Mouse (Mus musculus): ENCODE results near the gene Slc7a4. TPM values are rescaled to one million over a fixed set of nuclear protein-coding genes. Genes with fewer than 3 reads are reported as not detected.

Gene Slc7a4
- polyA plus RNA-seq, 1 experiment from 2014 or later = 44.5 TPM

DNA sequence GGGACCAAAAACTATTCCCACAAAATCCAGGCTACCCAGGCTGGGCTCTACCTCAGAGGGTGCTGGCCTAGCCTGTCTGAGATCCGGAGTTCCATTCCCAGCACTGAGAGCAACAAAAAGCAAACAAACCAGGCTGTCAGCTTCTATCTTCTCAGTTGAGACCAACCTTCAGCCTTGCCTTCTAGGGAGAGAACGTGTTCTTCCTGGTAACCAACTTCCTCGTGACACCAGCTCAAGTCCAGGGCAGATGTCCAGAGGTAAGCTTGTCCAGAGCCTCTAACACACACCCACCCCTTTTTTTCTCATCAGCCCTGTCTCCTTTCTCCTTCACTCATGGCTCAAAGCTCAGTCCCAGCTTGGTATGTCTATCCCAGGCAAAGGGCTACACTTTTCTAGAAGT lies 18.2 kb downstream of the Slc7a4 start:
- H3K27ac ChIP-seq (ENCODE audit: low read length) = no peak overlapping the region
- no peaks in the 10 kb centered on the region for H3K27me3 ChIP-seq (replicated peaks; ENCODE audit: control insufficient read depth, insufficient read depth, low read length)
- no peak overlapping the region for H3K4me2 ChIP-seq (ENCODE audit: low read length)
- 76% methylated on average over 3 of the region's 3 CpGs for WGBS
- H3K4me3 ChIP-seq (replicated peaks; ENCODE audit: low read length) = no peak overlapping the region
- no peaks in the 10 kb centered on the region for H3K9me3 ChIP-seq (ENCODE audit: control insufficient read depth, low read length)
- no peak overlapping the region for H3K9ac ChIP-seq (replicated peaks; ENCODE audit: low read depth, low read length)
- no peaks in the 10 kb centered on the region for H3K36me3 ChIP-seq (ENCODE audit: control insufficient read depth, insufficient read depth)
- H3K4me1 ChIP-seq (replicated peaks; ENCODE audit: control insufficient read depth, insufficient read depth, low read length) = peaks cover 13% of the 10 kb centered on the region
- ATAC-seq = no peak

- Histone ChIP-seq H3K27ac (ENCODE audit: low read length) (no peak overlapping the region), H3K9ac (replicated peaks; ENCODE audit: low read depth, low read length) (no peak overlapping the region), H3K9me3 (ENCODE audit: control insufficient read depth, low read length) (no peaks in the 10 kb centered on the region), H3K4me2 (ENCODE audit: low read length) (no peak overlapping the region), H3K27me3 (replicated peaks; ENCODE audit: control insufficient read depth, insufficient read depth, low read length) (no peaks in the 10 kb centered on the region), H3K4me1 (replicated peaks; ENCODE audit: control insufficient read depth, insufficient read depth, low read length) (peaks cover 13% of the 10 kb centered on the region), H3K36me3 (ENCODE audit: control insufficient read depth, insufficient read depth) (no peaks in the 10 kb centered on the region), H3K4me3 (replicated peaks; ENCODE audit: low read length) (no peak overlapping the region)
- WGBS = 81% methylated on average over 2 of the region's 2 CpGs
- ATAC-seq = no peak
These were observed 18.8 kb downstream of the Slc7a4 start for GRCm38 (mm10) chr16:17564221-17564620.

- WGBS = 15% methylated on average over 1 of the region's 1 CpGs
- no peak overlapping the region for H3K9ac ChIP-seq (replicated peaks; ENCODE audit: low read depth, low read length)
- H3K9me3 ChIP-seq (ENCODE audit: control insufficient read depth, low read length) = no peaks in the 10 kb centered on the region
- no peaks in the 10 kb centered on the region for H3K27me3 ChIP-seq (replicated peaks; ENCODE audit: control insufficient read depth, insufficient read depth, low read length)
- H3K36me3 ChIP-seq (ENCODE audit: control insufficient read depth, insufficient read depth) = no peaks in the 10 kb centered on the region
- no peak overlapping the region for H3K4me2 ChIP-seq (ENCODE audit: low read length)
- H3K4me1 ChIP-seq (replicated peaks; ENCODE audit: control insufficient read depth, insufficient read depth, low read length) = peaks cover 13% of the 10 kb centered on the region
- H3K4me3 ChIP-seq (replicated peaks; ENCODE audit: low read length) = no peak overlapping the region
- ATAC-seq = no peak
- H3K27ac ChIP-seq (ENCODE audit: low read length) = no peak overlapping the region
These were observed 19.4 kb downstream of the Slc7a4 start for GRCm38 (mm10) chr16:17563580-17563979.

GRCm38 (mm10) chr16:17561751-17562208 lies 21.2 kb downstream of the Slc7a4 start, which contains the start of gene P2rx6:
P2rx6 (plus strand) TSS chr16:17561885.
- Histone ChIP-seq H3K4me2 (ENCODE audit: low read length) (peak within 1 kb of the TSS; percentile 44), H3K27me3 (replicated peaks; ENCODE audit: control insufficient read depth, insufficient read depth, low read length) (no peaks in the 10 kb centered on the region), H3K4me3 (replicated peaks; ENCODE audit: low read length) (peak within 1 kb of the TSS; percentile 9), H3K36me3 (ENCODE audit: control insufficient read depth, insufficient read depth) (no peaks in the 10 kb centered on the region), H3K4me1 (replicated peaks; ENCODE audit: control insufficient read depth, insufficient read depth, low read length) (peaks cover 13% of the 10 kb centered on the region), H3K9ac (replicated peaks; ENCODE audit: low read depth, low read length) (no peak within 1 kb of the TSS), H3K27ac (ENCODE audit: low read length) (peak within 1 kb of the TSS; percentile 41), H3K9me3 (ENCODE audit: control insufficient read depth, low read length) (no peaks in the 10 kb centered on the region)
- WGBS = 2% methylated on average over 10 of the region's 10 CpGs
- ATAC-seq = peak; percentile 57

GRCm38 (mm10) chr16:17561128-17561750 lies 21.8 kb downstream of the Slc7a4 start, which contains the start of gene Lrrc74b:
Lrrc74b (minus strand) TSS chr16:17561247.
- ATAC-seq = peak; percentile 63
- H3K4me3 ChIP-seq (replicated peaks; ENCODE audit: low read length) = peak within 1 kb of the TSS; percentile 9
- no peaks in the 10 kb centered on the region for H3K27me3 ChIP-seq (replicated peaks; ENCODE audit: control insufficient read depth, insufficient read depth, low read length)
- no peaks in the 10 kb centered on the region for H3K9me3 ChIP-seq (ENCODE audit: control insufficient read depth, low read length)
- under 1% methylated on average over 22 of the region's 22 CpGs for WGBS
- H3K4me1 ChIP-seq (replicated peaks; ENCODE audit: control insufficient read depth, insufficient read depth, low read length) = peaks cover 13% of the 10 kb centered on the region
- no peaks in the 10 kb centered on the region for H3K36me3 ChIP-seq (ENCODE audit: control insufficient read depth, insufficient read depth)
- peak within 1 kb of the TSS; percentile 41 for H3K27ac ChIP-seq (ENCODE audit: low read length)
- H3K4me2 ChIP-seq (ENCODE audit: low read length) = peak within 1 kb of the TSS; percentile 44
- no peak within 1 kb of the TSS for H3K9ac ChIP-seq (replicated peaks; ENCODE audit: low read depth, low read length)

GRCm38 (mm10) chr16:17559396-17560027 lies 23.5 kb downstream of the Slc7a4 start:
- no peak overlapping the region for H3K9ac ChIP-seq (replicated peaks; ENCODE audit: low read depth, low read length)
- 71% methylated on average over 9 of the region's 9 CpGs for WGBS
- peaks cover 15% of the 10 kb centered on the region for H3K4me1 ChIP-seq (replicated peaks; ENCODE audit: control insufficient read depth, insufficient read depth, low read length)
- H3K9me3 ChIP-seq (ENCODE audit: control insufficient read depth, low read length) = no peaks in the 10 kb centered on the region
- no peak overlapping the region for H3K27ac ChIP-seq (ENCODE audit: low read length)
- no peaks in the 10 kb centered on the region for H3K27me3 ChIP-seq (replicated peaks; ENCODE audit: control insufficient read depth, insufficient read depth, low read length)
- H3K4me3 ChIP-seq (replicated peaks; ENCODE audit: low read length) = no peak overlapping the region
- H3K4me2 ChIP-seq (ENCODE audit: low read length) = no peak overlapping the region
- ATAC-seq = no peak
- H3K36me3 ChIP-seq (ENCODE audit: control insufficient read depth, insufficient read depth) = no peaks in the 10 kb centered on the region

DNA sequence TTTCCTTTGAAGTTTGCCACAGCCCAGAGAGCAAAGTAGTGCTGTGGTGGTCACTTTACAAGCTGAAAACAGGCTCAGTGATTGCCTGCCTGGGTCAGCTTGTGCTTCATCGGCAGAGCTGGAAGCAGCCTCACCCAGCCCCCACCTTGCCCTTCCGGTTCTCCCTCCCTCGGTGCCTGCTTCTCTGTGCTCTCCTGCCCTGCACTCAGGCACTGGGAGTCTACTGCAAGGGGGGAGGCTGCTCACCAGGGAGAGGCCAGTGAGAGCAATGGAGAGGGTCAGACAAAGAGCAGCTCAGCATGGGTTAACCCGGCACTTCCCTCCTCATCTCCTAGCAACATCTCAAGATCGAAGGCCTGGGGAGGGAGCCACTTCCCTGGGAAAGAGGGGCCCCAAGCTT lies 24.2 kb downstream of the Slc7a4 start:
- H3K4me2 ChIP-seq (ENCODE audit: low read length) = no peak overlapping the region
- WGBS = 1% methylated on average over 5 of the region's 5 CpGs
- no peak overlapping the region for H3K27ac ChIP-seq (ENCODE audit: low read length)
- no peak overlapping the region for H3K9ac ChIP-seq (replicated peaks; ENCODE audit: low read depth, low read length)
- H3K4me3 ChIP-seq (replicated peaks; ENCODE audit: low read length) = no peak overlapping the region
- peaks cover 20% of the 10 kb centered on the region for H3K4me1 ChIP-seq (replicated peaks; ENCODE audit: control insufficient read depth, insufficient read depth, low read length)
- no peaks in the 10 kb centered on the region for H3K27me3 ChIP-seq (replicated peaks; ENCODE audit: control insufficient read depth, insufficient read depth, low read length)
- no peaks in the 10 kb centered on the region for H3K36me3 ChIP-seq (ENCODE audit: control insufficient read depth, insufficient read depth)
- ATAC-seq = no peak
- no peaks in the 10 kb centered on the region for H3K9me3 ChIP-seq (ENCODE audit: control insufficient read depth, low read length)

GRCm38 (mm10) chr16:17557947-17558480 lies 25.0 kb downstream of the Slc7a4 start:
- no peak overlapping the region for H3K9ac ChIP-seq (replicated peaks; ENCODE audit: low read depth, low read length)
- H3K27me3 ChIP-seq (replicated peaks; ENCODE audit: control insufficient read depth, insufficient read depth, low read length) = no peaks in the 10 kb centered on the region
- no peak overlapping the region for H3K4me2 ChIP-seq (ENCODE audit: low read length)
- H3K27ac ChIP-seq (ENCODE audit: low read length) = no peak overlapping the region
- no peak overlapping the region for H3K4me3 ChIP-seq (replicated peaks; ENCODE audit: low read length)
- peaks cover 22% of the 10 kb centered on the region for H3K4me1 ChIP-seq (replicated peaks; ENCODE audit: control insufficient read depth, insufficient read depth, low read length)
- H3K36me3 ChIP-seq (ENCODE audit: control insufficient read depth, insufficient read depth) = no peaks in the 10 kb centered on the region
- under 1% methylated on average over 5 of the region's 5 CpGs for WGBS
- ATAC-seq = peak; percentile 14; the same call in 1 of the 2 replicates
- no peaks in the 10 kb centered on the region for H3K9me3 ChIP-seq (ENCODE audit: control insufficient read depth, low read length)

DNA sequence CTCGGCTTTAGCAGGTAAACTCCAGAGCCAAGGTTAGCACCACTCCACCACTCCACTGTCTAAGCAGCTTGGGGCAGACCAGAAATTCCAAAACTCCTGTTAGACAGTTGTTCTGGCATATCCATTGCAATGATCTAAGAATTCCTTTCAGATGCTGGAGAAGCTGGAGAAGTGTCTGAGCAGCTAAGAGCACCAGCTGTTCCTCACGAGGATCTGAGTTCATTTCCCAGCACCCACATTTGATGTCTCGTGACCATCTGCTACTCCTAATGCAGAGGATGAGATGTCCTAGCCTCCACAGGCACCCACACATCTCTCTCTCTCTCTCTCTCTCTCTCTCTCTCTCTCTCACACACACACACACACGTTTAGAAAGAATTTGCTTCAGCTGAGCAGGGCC lies 26.1 kb downstream of the Slc7a4 start:
- ATAC-seq = no peak
- H3K36me3 ChIP-seq (ENCODE audit: control insufficient read depth, insufficient read depth) = no peaks in the 10 kb centered on the region
- no peak overlapping the region for H3K4me2 ChIP-seq (ENCODE audit: low read length)
- H3K27ac ChIP-seq (ENCODE audit: low read length) = no peak overlapping the region
- no peak overlapping the region for H3K4me3 ChIP-seq (replicated peaks; ENCODE audit: low read length)
- WGBS = 60% methylated on average over 4 of the region's 4 CpGs
- H3K4me1 ChIP-seq (replicated peaks; ENCODE audit: control insufficient read depth, insufficient read depth, low read length) = peaks cover 20% of the 10 kb centered on the region
- H3K9me3 ChIP-seq (ENCODE audit: control insufficient read depth, low read length) = no peaks in the 10 kb centered on the region
- no peak overlapping the region for H3K9ac ChIP-seq (replicated peaks; ENCODE audit: low read depth, low read length)
- H3K27me3 ChIP-seq (replicated peaks; ENCODE audit: control insufficient read depth, insufficient read depth, low read length) = no peaks in the 10 kb centered on the region
